14 mouse cellular contexts compared by ENCODE assay signal in genomic region chr15:3878429-3878828, GRCm38 (mm10).
"Had no signal": no experiment of that assay in that cellular context is flagged by ENCODE, and none has a peak within 500 bp of the region (broad histone marks: within the 10 kb centered on the region; RNA-seq: fewer than 3 reads in every experiment).

No protein-coding gene starts in this region.

- H3K27ac ChIP-seq: kidney, embryonic 15.5 days; limb, embryonic 13.5 days; midbrain, embryonic 10.5 days; neural tube, embryonic 12.5 days had no signal

- H3K4me2 ChIP-seq: kidney, embryonic 15.5 days; limb, embryonic 13.5 days; liver, embryonic 11.5 days; neural tube, embryonic 12.5 days had no signal

- DNase-seq: kidney, adult 2 months; kidney, postnatal 14 days; left cerebral cortex, postnatal 4 days; midbrain, embryonic 14.5 days; retina, postnatal 1 day; right cerebral cortex, postnatal 4 days; spleen, adult 18-20 months; thymus, adult 2 months; thymus, postnatal 25 days had no signal

- H3K36me3 ChIP-seq: kidney, embryonic 15.5 days; limb, embryonic 13.5 days; midbrain, embryonic 10.5 days; neural tube, embryonic 12.5 days had no signal

- H3K4me3 ChIP-seq: kidney, embryonic 15.5 days; limb, embryonic 13.5 days; midbrain, embryonic 10.5 days; neural tube, embryonic 12.5 days had no signal

- H3K4me1 ChIP-seq: kidney, embryonic 15.5 days; limb, embryonic 13.5 days; midbrain, embryonic 10.5 days; neural tube, embryonic 12.5 days had no signal

- H3K27me3 ChIP-seq: kidney, embryonic 15.5 days; limb, embryonic 13.5 days; neural tube, embryonic 12.5 days had no signal

- H3K9ac ChIP-seq: kidney, embryonic 15.5 days; limb, embryonic 13.5 days; neural tube, embryonic 12.5 days had no signal

- H3K9me3 ChIP-seq: kidney, embryonic 15.5 days; limb, embryonic 13.5 days; midbrain, embryonic 10.5 days; neural tube, embryonic 12.5 days had no signal
